Mouse (Mus musculus) kidney, postnatal 25 days (tissue): ENCODE measurements around the gene Nkx1-1.
A peak's percentile ranks its signal among the peaks of the same experiment; 100 is the strongest.

Source experiments
- DNase-seq, 2 experiments: peaks; one replicate each; pipeline ENCODE4 v3.0.0; 2021; ENCODE audit warnings: mixed read lengths in 2 of 2

Nkx1-1 gene

GRCm38 (mm10) chr5:33420313-33420712 is 13.5 kb downstream of the Nkx1-1 start:
- DNase-seq = no peak

DNA sequence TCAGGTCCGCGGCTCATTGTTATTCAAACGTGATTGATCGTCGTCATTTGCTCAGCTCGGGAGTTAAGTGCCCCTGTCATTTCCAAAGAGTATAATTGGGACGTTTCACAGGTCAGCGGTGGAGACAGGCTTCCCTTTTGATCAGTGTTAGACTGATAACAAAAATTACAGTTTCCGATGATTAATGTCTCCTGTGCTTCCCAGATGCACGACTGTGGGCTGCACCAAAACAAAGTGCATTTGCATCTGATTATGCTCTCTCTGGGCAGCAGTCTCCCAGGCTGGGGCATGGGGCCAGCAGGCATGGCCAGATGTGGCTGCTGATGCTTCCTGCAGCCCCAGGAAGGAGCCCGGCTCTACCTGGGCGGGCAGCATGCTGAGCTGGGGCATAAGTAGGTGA is 33.0 kb downstream of the Nkx1-1 start:
- no peak for DNase-seq

GRCm38 (mm10) chr5:33396828-33397227 is 36.9 kb downstream of the Nkx1-1 start:
- no peak for DNase-seq

DNA sequence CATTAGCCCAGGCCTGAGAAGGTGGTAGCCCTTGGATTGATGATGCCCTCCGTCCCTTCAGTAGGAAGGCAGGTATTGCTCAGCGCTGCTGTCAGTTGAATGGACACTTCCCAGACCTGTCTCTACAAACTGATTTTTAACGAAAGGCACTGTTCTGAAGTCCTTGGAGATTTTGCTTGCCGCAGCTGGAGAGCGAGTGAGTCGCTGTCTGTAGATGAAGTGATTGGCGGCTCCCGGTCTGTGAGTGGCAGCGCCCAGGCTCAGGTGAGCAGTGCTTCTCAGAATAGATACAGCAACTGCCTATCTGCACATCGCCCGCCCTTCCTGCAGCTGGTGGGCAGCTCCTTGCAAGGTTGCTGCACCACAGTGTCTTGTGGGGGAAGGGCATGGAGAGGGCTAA is 38.1 kb downstream of the Nkx1-1 start:
- peak in 1 of 2 experiments; percentile 25 for DNase-seq

DNA sequence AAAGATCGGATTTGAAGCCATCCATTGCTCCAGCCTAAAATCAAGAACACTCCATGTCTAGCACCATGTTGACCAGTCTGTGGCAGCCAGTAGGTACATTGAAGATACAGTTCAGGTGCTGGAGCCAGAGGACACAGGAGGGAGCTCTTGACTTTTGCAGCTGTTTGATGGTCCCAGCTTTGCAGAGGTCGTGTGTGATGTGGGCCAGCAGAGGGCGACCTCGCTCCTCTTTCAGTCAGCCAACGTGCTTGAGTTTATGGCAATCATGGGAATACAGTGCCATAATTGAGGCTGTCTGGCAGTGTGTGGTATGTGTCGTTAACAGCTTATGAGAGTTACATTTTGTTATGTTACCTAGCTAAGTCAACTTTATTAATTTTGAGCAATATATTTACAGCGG is 40.0 kb downstream of the Nkx1-1 start:
- peak; percentile 83 to 88 for DNase-seq

DNA sequence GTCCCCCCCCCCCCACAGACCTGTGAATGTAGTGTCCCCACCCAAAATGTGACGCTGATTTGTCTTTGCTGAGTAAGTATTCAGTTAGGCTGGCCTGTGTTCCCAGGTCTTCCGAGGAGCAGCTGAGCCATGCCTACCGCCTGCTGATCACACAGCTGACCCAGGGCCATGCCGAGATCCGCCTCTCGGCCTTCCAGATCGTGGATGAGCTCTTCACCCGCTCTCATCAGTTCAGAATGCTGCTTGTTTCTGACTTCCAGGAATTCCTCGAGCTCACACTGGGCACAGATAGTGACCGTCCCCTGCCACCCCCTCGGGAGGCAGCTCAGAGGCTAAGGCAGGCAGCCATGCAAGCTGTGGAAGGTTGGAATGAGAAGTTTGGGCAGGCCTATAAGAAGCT is 46.2 kb downstream of the Nkx1-1 start:
- no peak for DNase-seq
